Mouse (Mus musculus): Measurements from ENCODE around the gene Sptssb. TPM values are rescaled to one million over a fixed set of nuclear protein-coding genes. Genes with fewer than 3 reads are reported as not detected.

The Sptssb gene
- polyA plus RNA-seq (2012; rRNA removed; ENCODE audit: low replicate concordance): 8.7 TPM in 1 of 2 replicates, not detected in the other

DNA sequence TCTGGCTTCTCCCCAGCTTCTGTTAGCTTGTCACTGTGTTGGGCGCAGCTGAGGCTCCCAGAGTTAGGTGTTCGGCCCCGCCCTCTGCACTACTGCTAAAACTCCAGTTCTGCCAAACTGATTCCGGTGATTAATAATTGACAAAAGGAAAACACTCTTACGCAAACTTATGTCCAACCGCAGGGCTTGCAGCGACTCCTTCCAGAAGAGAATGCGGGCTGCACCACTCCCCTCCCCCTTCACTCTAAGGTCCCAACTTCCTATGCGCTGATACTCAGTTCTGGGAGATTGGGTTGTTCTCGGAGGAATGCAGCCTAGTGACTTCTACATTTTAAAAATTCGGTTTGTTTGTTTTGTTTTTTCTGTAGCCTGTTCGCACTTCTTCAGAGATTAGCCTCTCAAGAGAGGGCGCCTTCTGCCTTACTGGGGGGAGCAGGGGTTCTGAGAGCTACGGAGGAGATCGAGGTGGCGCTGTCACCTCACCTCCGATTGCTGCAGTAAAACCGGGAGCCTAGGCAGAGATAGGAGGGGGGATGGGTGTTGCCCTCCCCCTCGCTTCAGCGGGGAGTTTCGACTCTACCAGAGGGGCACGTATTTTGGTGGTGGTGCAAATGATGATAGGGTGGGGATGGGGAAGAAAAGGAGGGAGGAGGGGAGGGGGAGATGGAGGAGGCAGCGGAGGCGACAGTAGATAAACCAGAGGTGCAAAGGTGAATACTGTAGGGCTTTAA is at the start of gene Sptssb:
Gene Sptssb, minus strand, starts transcription at position 83 of the 731 bp plus-strand sequence.

Other genes with a start within 250 kb of the Sptssb start
- gene Nmd3, start 138.0 kb downstream of the Sptssb start, polyA plus RNA-seq (2012; rRNA removed; ENCODE audit: low replicate concordance): 21.8 and 49.5 TPM in 2 replicates
- gene Otol1, start 147.7 kb upstream of the Sptssb start, polyA plus RNA-seq (2012; rRNA removed; ENCODE audit: low replicate concordance): not detected in 2 replicates

All from subcutaneous adipose tissue, adult 2 months (tissue).